Mouse (Mus musculus): ENCODE results near the gene Rasgef1a. TPM values are rescaled to one million over a fixed set of nuclear protein-coding genes. Genes with fewer than 3 reads are reported as not detected.

Gene Rasgef1a
- polyA plus RNA-seq, 1 experiment = 0.02 TPM

GRCm38 (mm10) chr6:118012317-118012700 is 1.1 kb downstream of the Rasgef1a start:
- H3K36me3 ChIP-seq (ENCODE audit: control insufficient read depth, insufficient read depth, low read length) = no peaks in the 10 kb centered on the region
- peaks cover 16% of the 10 kb centered on the region for H3K4me1 ChIP-seq (ENCODE audit: control insufficient read depth, insufficient read depth, low read length)
- H3K27me3 ChIP-seq (ENCODE audit: control insufficient read depth, insufficient read depth, low read length) = no peaks in the 10 kb centered on the region
- no peak overlapping the region for H3K4me3 ChIP-seq (ENCODE audit: control insufficient read depth, low read depth, low read length)
- no peak overlapping the region for H3K27ac ChIP-seq (ENCODE audit: control insufficient read depth, insufficient read depth, low read depth, low read length)
- TF ChIP-seq CTCF (IDR thresholded peaks at IDR 0.05; ENCODE audit: control insufficient read depth, insufficient read depth, insufficient replicate concordance, low read depth, low read length) (no peak), POLR2A (IDR thresholded peaks at IDR 0.05; ENCODE audit: control insufficient read depth, low read depth, low read length) (no peak)

- Histone ChIP-seq H3K4me1 (ENCODE audit: control insufficient read depth, insufficient read depth, low read length) (peaks cover 16% of the 10 kb centered on the region), H3K27me3 (ENCODE audit: control insufficient read depth, insufficient read depth, low read length) (no peaks in the 10 kb centered on the region), H3K36me3 (ENCODE audit: control insufficient read depth, insufficient read depth, low read length) (no peaks in the 10 kb centered on the region), H3K27ac (ENCODE audit: control insufficient read depth, insufficient read depth, low read depth, low read length) (no peak overlapping the region), H3K4me3 (ENCODE audit: control insufficient read depth, low read depth, low read length) (no peak overlapping the region)
- TF ChIP-seq POLR2A (IDR thresholded peaks at IDR 0.05; ENCODE audit: control insufficient read depth, low read depth, low read length) (no peak), CTCF (IDR thresholded peaks at IDR 0.05; ENCODE audit: control insufficient read depth, insufficient read depth, insufficient replicate concordance, low read depth, low read length) (no peak)
Observed at GRCm38 (mm10) chr6:118012987-118013866, 2.0 kb downstream of the Rasgef1a start.

GRCm38 (mm10) chr6:118014881-118015280 is 3.6 kb downstream of the Rasgef1a start:
- Histone ChIP-seq H3K36me3 (ENCODE audit: control insufficient read depth, insufficient read depth, low read length) (no peaks in the 10 kb centered on the region), H3K4me1 (ENCODE audit: control insufficient read depth, insufficient read depth, low read length) (peaks cover 19% of the 10 kb centered on the region), H3K27me3 (ENCODE audit: control insufficient read depth, insufficient read depth, low read length) (no peaks in the 10 kb centered on the region), H3K4me3 (ENCODE audit: control insufficient read depth, low read depth, low read length) (no peak overlapping the region), H3K27ac (ENCODE audit: control insufficient read depth, insufficient read depth, low read depth, low read length) (no peak overlapping the region)
- TF ChIP-seq CTCF (IDR thresholded peaks at IDR 0.05; ENCODE audit: control insufficient read depth, insufficient read depth, insufficient replicate concordance, low read depth, low read length) (no peak), POLR2A (IDR thresholded peaks at IDR 0.05; ENCODE audit: control insufficient read depth, low read depth, low read length) (no peak)

GRCm38 (mm10) chr6:118015971-118016370 is 4.7 kb downstream of the Rasgef1a start:
- Histone ChIP-seq H3K27ac (ENCODE audit: control insufficient read depth, insufficient read depth, low read depth, low read length) (no peak overlapping the region), H3K27me3 (ENCODE audit: control insufficient read depth, insufficient read depth, low read length) (no peaks in the 10 kb centered on the region)
- TF ChIP-seq POLR2A (IDR thresholded peaks at IDR 0.05; ENCODE audit: control insufficient read depth, low read depth, low read length) (no peak), CTCF (IDR thresholded peaks at IDR 0.05; ENCODE audit: control insufficient read depth, insufficient read depth, insufficient replicate concordance, low read depth, low read length) (no peak)

GRCm38 (mm10) chr6:118018666-118019065 is 7.4 kb downstream of the Rasgef1a start:
- TF ChIP-seq CTCF (IDR thresholded peaks at IDR 0.05; ENCODE audit: control insufficient read depth, insufficient read depth, insufficient replicate concordance, low read depth, low read length) (no peak), POLR2A (IDR thresholded peaks at IDR 0.05; ENCODE audit: control insufficient read depth, low read depth, low read length) (no peak)
- H3K27ac ChIP-seq (ENCODE audit: control insufficient read depth, insufficient read depth, low read depth, low read length) = no peak overlapping the region

More at GRCm38 (mm10) chr6:118015971-118016370, 4.7 kb downstream of the Rasgef1a start:
- Histone ChIP-seq H3K4me3 (ENCODE audit: control insufficient read depth, low read depth, low read length) (peak overlapping the region; percentile 4; the same call in 1 of the 2 replicates), H3K4me1 (ENCODE audit: control insufficient read depth, insufficient read depth, low read length) (peaks cover 18% of the 10 kb centered on the region), H3K36me3 (ENCODE audit: control insufficient read depth, insufficient read depth, low read length) (no peaks in the 10 kb centered on the region)

GRCm38 (mm10) chr6:118019569-118019968 is 8.3 kb downstream of the Rasgef1a start:
- H3K4me3 ChIP-seq (ENCODE audit: control insufficient read depth, low read depth, low read length) = no peak overlapping the region
- no peak overlapping the region for H3K27ac ChIP-seq (ENCODE audit: control insufficient read depth, insufficient read depth, low read depth, low read length)
- no peaks in the 10 kb centered on the region for H3K27me3 ChIP-seq (ENCODE audit: control insufficient read depth, insufficient read depth, low read length)
- H3K36me3 ChIP-seq (ENCODE audit: control insufficient read depth, insufficient read depth, low read length) = no peaks in the 10 kb centered on the region
- peaks cover 6% of the 10 kb centered on the region; the same call in 1 of the 2 replicates for H3K4me1 ChIP-seq (ENCODE audit: control insufficient read depth, insufficient read depth, low read length)
- TF ChIP-seq CTCF (IDR thresholded peaks at IDR 0.05; ENCODE audit: control insufficient read depth, insufficient read depth, insufficient replicate concordance, low read depth, low read length) (no peak), POLR2A (IDR thresholded peaks at IDR 0.05; ENCODE audit: control insufficient read depth, low read depth, low read length) (no peak)

More at GRCm38 (mm10) chr6:118018666-118019065, 7.4 kb downstream of the Rasgef1a start:
- H3K4me3 ChIP-seq (ENCODE audit: control insufficient read depth, low read depth, low read length) = no peak overlapping the region
- no peaks in the 10 kb centered on the region for H3K36me3 ChIP-seq (ENCODE audit: control insufficient read depth, insufficient read depth, low read length)
- peaks cover 6% of the 10 kb centered on the region; the same call in 1 of the 2 replicates for H3K4me1 ChIP-seq (ENCODE audit: control insufficient read depth, insufficient read depth, low read length)
- H3K27me3 ChIP-seq (ENCODE audit: control insufficient read depth, insufficient read depth, low read length) = no peaks in the 10 kb centered on the region

DNA sequence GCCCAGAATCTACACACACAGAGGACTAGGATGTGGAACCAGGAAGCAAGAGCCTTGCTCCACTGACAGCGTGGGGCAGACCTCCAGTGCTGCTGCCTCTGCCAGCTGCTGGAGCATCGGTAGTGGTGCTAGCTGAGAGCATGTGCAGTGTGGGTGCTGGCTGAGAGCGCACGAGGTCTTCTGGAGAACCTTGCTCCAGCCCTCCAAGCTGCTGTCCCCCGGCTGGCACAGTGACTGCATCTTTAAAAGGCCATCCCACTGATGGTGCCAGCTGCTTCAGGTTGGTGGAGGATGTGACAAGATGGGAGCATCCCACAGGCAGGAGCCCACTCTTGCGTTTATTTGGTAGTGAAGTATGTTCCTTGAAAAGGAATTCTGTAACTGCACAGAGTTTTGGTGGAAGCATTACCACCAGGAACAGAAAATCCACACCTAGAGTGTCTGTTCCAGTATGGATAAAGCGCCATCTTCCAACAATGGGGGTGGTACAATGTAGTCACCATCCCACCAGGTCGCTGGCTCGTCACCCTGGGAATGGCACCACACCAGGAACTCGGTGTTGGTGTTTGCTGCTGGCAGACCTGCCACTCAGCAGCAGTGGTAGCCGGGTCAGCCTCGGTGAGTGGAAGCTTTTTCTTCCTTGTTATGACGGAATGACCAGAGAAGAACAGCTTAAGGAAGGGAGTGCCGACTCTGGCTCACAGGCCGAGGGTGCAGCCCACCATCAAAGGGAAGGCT is 11.8 kb downstream of the Rasgef1a start:
- H3K4me1 ChIP-seq (ENCODE audit: control insufficient read depth, insufficient read depth, low read length) = peaks cover 3% of the 10 kb centered on the region; the same call in 1 of the 2 replicates
- no peak for TF ChIP-seq CTCF (IDR thresholded peaks at IDR 0.05; ENCODE audit: control insufficient read depth, insufficient read depth, insufficient replicate concordance, low read depth, low read length)
- no peak for TF ChIP-seq POLR2A (IDR thresholded peaks at IDR 0.05; ENCODE audit: control insufficient read depth, low read depth, low read length)
- no peak overlapping the region for H3K4me3 ChIP-seq (ENCODE audit: control insufficient read depth, low read depth, low read length)
- no peak overlapping the region for H3K27ac ChIP-seq (ENCODE audit: control insufficient read depth, insufficient read depth, low read depth, low read length)
- no peaks in the 10 kb centered on the region for H3K36me3 ChIP-seq (ENCODE audit: control insufficient read depth, insufficient read depth, low read length)
- H3K27me3 ChIP-seq (ENCODE audit: control insufficient read depth, insufficient read depth, low read length) = no peaks in the 10 kb centered on the region

All from testis, adult 2 months (tissue).